Mouse (Mus musculus) CH12.LX (cell line): Measurements from ENCODE around the gene Olfr78. TPM values are rescaled to one million over a fixed set of nuclear protein-coding genes. Genes with fewer than 3 reads are reported as not detected.

ENCODE experiments used
- DNase-seq: peaks from one replicate; pipeline ENCODE4 v3.0.0-alpha.2; 2013; ENCODE audit errors: extremely low read depth
- H3K27ac ChIP-seq: 2 replicates; pipeline ENCODE4 v1.5.1; 2012; ENCODE audit warnings: low read depth, mild to moderate bottlenecking, control low read depth, moderate library complexity; ENCODE audit not compliant: insufficient read depth
- H3K27me3 ChIP-seq: replicated peaks from 2 replicates; pipeline ENCODE3; 2012; ENCODE audit warnings: inconsistent platforms
- H3K36me3 ChIP-seq, 2 experiments: replicated peaks in 1 of 2; 2 replicates each; pipeline versions ENCODE3 to v1.6.1; 2012; ENCODE audit warnings: inconsistent platforms in 1 of 2, low read length in 1 of 2, mild to moderate bottlenecking in 1 of 2, mixed read lengths in 1 of 2, moderate library complexity in 1 of 2; ENCODE audit not compliant: control insufficient read depth in 1 of 2, insufficient read depth in 1 of 2
- H3K4me1 ChIP-seq, 2 experiments: 2 replicates each; pipeline ENCODE4 v1.6.1; 2012; ENCODE audit warnings: inconsistent platforms in 1 of 2, moderate library complexity in 1 of 2; ENCODE audit not compliant: insufficient read depth in 2 of 2, control insufficient read depth in 1 of 2
- H3K4me2 ChIP-seq: 2 replicates; pipeline ENCODE4 v1.6.1; 2012; ENCODE audit warnings: low read depth, mild to moderate bottlenecking, control low read depth; ENCODE audit not compliant: poor library complexity, insufficient read depth, severe bottlenecking
- H3K4me3 ChIP-seq, 3 experiments: fragments of 150-350 bp in 1 of 3; sonication (generic) in 1 of 3; replicated peaks in 1 of 3; 2 replicates each; pipeline versions ENCODE3 to v1.5.1; 2011 to 2012; ENCODE audit warnings: low read depth in 2 of 3, low read length in 2 of 3, mild to moderate bottlenecking in 2 of 3, moderate library complexity in 2 of 3, control low read depth in 1 of 3, improper control_type of control experiment in 1 of 3, inconsistent platforms in 1 of 3, mixed read lengths in 1 of 3; ENCODE audit not compliant: poor library complexity in 1 of 3
- H3K79me2 ChIP-seq: replicated peaks from 2 replicates; pipeline ENCODE4 v1.6.1; 2012; ENCODE audit warnings: mild to moderate bottlenecking, moderate library complexity; ENCODE audit not compliant: control insufficient read depth, poor library complexity, insufficient read depth, severe bottlenecking; ENCODE audit errors: extremely low read depth
- H3K9ac ChIP-seq: 2 replicates; pipeline ENCODE4 v1.6.1; 2012; ENCODE audit warnings: low read depth, mild to moderate bottlenecking, control low read depth, moderate library complexity; ENCODE audit not compliant: insufficient read depth
- H3K9me3 ChIP-seq: replicated peaks from 2 replicates; pipeline ENCODE3; 2012; ENCODE audit warnings: low read length, inconsistent platforms, mixed read lengths
- CHD1 ChIP-seq: IDR thresholded peaks from 2 replicates; pipeline ENCODE4 v1.6.1; 2012; ENCODE audit warnings: low read depth, low read length, improper control_type of control experiment, inconsistent platforms
- E2F4 ChIP-seq: IDR thresholded peaks from 2 replicates; pipeline ENCODE4 v1.6.1; 2011; ENCODE audit warnings: low read depth, low read length, improper control_type of control experiment; ENCODE audit not compliant: insufficient replicate concordance
- ELF1 ChIP-seq: IDR thresholded peaks from 2 replicates; pipeline ENCODE4 v1.6.1; 2014; ENCODE audit warnings: low read depth, mild to moderate bottlenecking, inconsistent platforms, low read length, improper control_type of control experiment
- EP300 ChIP-seq: IDR thresholded peaks from 2 replicates; pipeline ENCODE4 v1.6.1; 2011; ENCODE audit warnings: low read length, improper control_type of control experiment
- ETS1 ChIP-seq: conservative IDR thresholded peaks from 2 replicates; pipeline ENCODE4 v1.6.1; 2012; ENCODE audit warnings: low read depth, mild to moderate bottlenecking, inconsistent platforms, low read length, improper control_type of control experiment, moderate library complexity
- GABPA ChIP-seq: IDR thresholded peaks from 2 replicates; pipeline ENCODE4 v1.6.1; 2012; ENCODE audit warnings: low read depth, low read length, improper control_type of control experiment, inconsistent platforms; ENCODE audit not compliant: insufficient replicate concordance
- HCFC1 ChIP-seq: IDR thresholded peaks from 2 replicates; pipeline ENCODE4 v1.6.1; 2012; ENCODE audit warnings: low read depth, mild to moderate bottlenecking, inconsistent platforms, low read length, improper control_type of control experiment
- IRF4 ChIP-seq: IDR thresholded peaks from 2 replicates; pipeline ENCODE4 v1.6.1; 2014; ENCODE audit warnings: low read depth, mild to moderate bottlenecking, inconsistent platforms, low read length, improper control_type of control experiment
- JUND ChIP-seq: conservative IDR thresholded peaks from 2 replicates; pipeline ENCODE4 v1.6.1; 2011; ENCODE audit warnings: low read depth, low read length, improper control_type of control experiment
- KAT2A ChIP-seq: IDR thresholded peaks from 2 replicates; pipeline ENCODE4 v1.6.1; 2012; ENCODE audit warnings: low read length, improper control_type of control experiment, inconsistent platforms; ENCODE audit not compliant: insufficient replicate concordance
- MAZ ChIP-seq: IDR thresholded peaks from 2 replicates; pipeline ENCODE4 v1.6.1; 2012; ENCODE audit warnings: low read depth, mild to moderate bottlenecking, inconsistent platforms, low read length, improper control_type of control experiment, moderate library complexity
- MXI1 ChIP-seq: IDR thresholded peaks from 2 replicates; pipeline ENCODE4 v1.6.1; 2011; ENCODE audit warnings: mild to moderate bottlenecking, low read depth, low read length, improper control_type of control experiment
- MYC ChIP-seq: IDR thresholded peaks from 2 replicates; pipeline ENCODE4 v1.6.1; 2011; ENCODE audit warnings: low read depth, mild to moderate bottlenecking, improper control_type of control experiment, low read length
- NELFE ChIP-seq: IDR thresholded peaks from 2 replicates; pipeline ENCODE4 v1.6.1; 2011; ENCODE audit warnings: low read depth, low read length, improper control_type of control experiment
- NRF1 ChIP-seq: IDR thresholded peaks from 2 replicates; pipeline ENCODE4 v1.6.1; 2014; ENCODE audit warnings: low read depth, mild to moderate bottlenecking, inconsistent platforms, low read length, improper control_type of control experiment, moderate library complexity
- POLR2A ChIP-seq: IDR thresholded peaks from 2 replicates; pipeline ENCODE4 v1.6.1; 2011; ENCODE audit warnings: low read depth, mild to moderate bottlenecking, improper control_type of control experiment, low read length
- POLR2AphosphoS2 ChIP-seq: IDR thresholded peaks from 2 replicates; pipeline ENCODE4 v1.6.1; 2011; ENCODE audit warnings: low read depth, low read length, improper control_type of control experiment
- SMC3 ChIP-seq: IDR thresholded peaks from 2 replicates; pipeline ENCODE4 v1.6.1; 2011; ENCODE audit warnings: low read depth, low read length, improper control_type of control experiment
- USF1 ChIP-seq: IDR thresholded peaks from 2 replicates; pipeline ENCODE4 v1.6.1; 2014; ENCODE audit warnings: low read depth, mild to moderate bottlenecking, inconsistent platforms, low read length, improper control_type of control experiment
- ZKSCAN1 ChIP-seq: IDR thresholded peaks from 2 replicates; pipeline ENCODE4 v1.6.1; 2012; ENCODE audit warnings: low read depth, inconsistent platforms, low read length, improper control_type of control experiment, borderline replicate concordance
- ZMIZ1 ChIP-seq: IDR thresholded peaks from 2 replicates; pipeline ENCODE4 v1.6.1; 2012; ENCODE audit warnings: low read depth, mild to moderate bottlenecking, inconsistent platforms, low read length, improper control_type of control experiment
- ZNF384 ChIP-seq: IDR thresholded peaks from 2 replicates; pipeline ENCODE4 v1.6.1; 2012; ENCODE audit warnings: low read depth, low read length, improper control_type of control experiment, inconsistent platforms
- dilution Hi-C: fragments of 300-500 bp; cut with MboI; formaldehyde crosslinking; loops from 2 replicates; pipeline ENCODE4 v1.14.3; 2020; ENCODE audit warnings: low sequenced_read_pairs; ENCODE audit not compliant: extremely low pct_unique_long_range_greater_than_20kb, extremely low pct_ligation_motif_present
- in situ Hi-C: fragments of 300-500 bp; cut with MboI; formaldehyde crosslinking; loops from 3 replicates; pipeline ENCODE4 v1.14.3; 2019; ENCODE audit warnings: low sequenced_read_pairs, low pct_ligation_motif_present, low pct_unique_long_range_greater_than_20kb, mixed read lengths
- polyA plus RNA-seq: library from polyadenylated mRNA; unstranded; fragments of >175 nt; gene quantifications from 2 replicates; pipeline ENCODE4 v1.2.1, GENCODE M21; 2012; ENCODE audit warnings: low read depth; ENCODE audit not compliant: insufficient read length
- total RNA-seq, 2 experiments: library from RNA; depleted of rRNA; stranded (reverse); fragments of 300-350 nt in 1 of 2; fragments of >200 nt in 1 of 2; gene quantifications; 2 replicates each; pipeline ENCODE4 v1.2.3; 2012 to 2014

Gene Olfr78
- total RNA-seq (2012; rRNA removed) (not detected in 2 replicates), total RNA-seq (2014; rRNA removed) (not detected in 2 replicates), polyA plus RNA-seq (not detected in 2 replicates)

- Histone ChIP-seq H3K27ac (no peak within 1 kb of the TSS), H3K36me3 (no peaks in the 10 kb centered on the region), H3K27me3 (no peaks in the 10 kb centered on the region), H3K4me1 (no peaks in the 10 kb centered on the region), H3K4me2 (no peak within 1 kb of the TSS), H3K9me3 (no peaks in the 10 kb centered on the region), H3K79me2 (no peaks in the 10 kb centered on the region), H3K9ac (no peak within 1 kb of the TSS), H3K4me3 (no peak within 1 kb of the TSS)
- dilution Hi-C loops, result no loop called here
- in situ Hi-C loops, result loop anchor here (25.0 kb wide), 1 partner anchor 247 kb away; no protein-coding TSS in a partner anchor
- DNase-seq, result no peak
- TF ChIP-seq ZMIZ1, result no peak
- TF ChIP-seq E2F4, result no peak
- no peak for TF ChIP-seq IRF4
- no peak for TF ChIP-seq ZKSCAN1
Measured at GRCm38 (mm10) chr7:102759266-102759665, at the start of gene Olfr78, which contains the start of gene Olfr560. Olfr78 (minus strand) TSS chr7:102759471. Olfr560 (minus strand) TSS chr7:102759366.

GRCm38 (mm10) chr7:102803180-102803579 lies 43.9 kb upstream of the Olfr78 start, which contains the start of gene Olfr564:
Olfr564 (plus strand) TSS chr7:102803480.
- Histone ChIP-seq H3K4me1 (no peaks in the 10 kb centered on the region), H3K27me3 (no peaks in the 10 kb centered on the region), H3K9me3 (no peaks in the 10 kb centered on the region), H3K79me2 (no peaks in the 10 kb centered on the region), H3K4me2 (no peak within 1 kb of the TSS), H3K4me3 (no peak within 1 kb of the TSS), H3K9ac (no peak within 1 kb of the TSS), H3K36me3 (no peaks in the 10 kb centered on the region), H3K27ac (no peak within 1 kb of the TSS)
- TF ChIP-seq ETS1 (no peak), CHD1 (no peak), POLR2A (no peak), KAT2A (no peak), NELFE (no peak), JUND (no peak), ELF1 (no peak), EP300 (no peak), POLR2AphosphoS2 (no peak), ZKSCAN1 (no peak), HCFC1 (no peak), ZNF384 (no peak), MXI1 (no peak), NRF1 (no peak), SMC3 (no peak), GABPA (no peak), MYC (no peak), USF1 (no peak), MAZ (no peak)
- in situ Hi-C loops, result no loop called here
- DNase-seq, result no peak
- dilution Hi-C loops, result no loop called here
